Mouse (Mus musculus) left cerebral cortex, adult 8-10 months (tissue): ENCODE data around the gene Srprb. TPM values are rescaled to one million over a fixed set of nuclear protein-coding genes. Genes with fewer than 3 reads are reported as not detected.

Experiments
- DNase-seq, 2 experiments: peaks; one replicate each; pipeline ENCODE4 v3.0.0; 2022; ENCODE audit warnings: low spot score in 2 of 2
- total RNA-seq, 4 experiments: library from RNA; stranded (reverse); gene quantifications; 2 replicates each; pipeline ENCODE4 v1.2.4; 2022

The Srprb gene
- total RNA-seq, 4 experiments from 2014 or later: 17.5 to 18.8 (median 17.9) TPM

GRCm38 (mm10) chr9:103146703-103147102, 55.2 kb downstream of the Srprb start:
- no peak for DNase-seq

DNA sequence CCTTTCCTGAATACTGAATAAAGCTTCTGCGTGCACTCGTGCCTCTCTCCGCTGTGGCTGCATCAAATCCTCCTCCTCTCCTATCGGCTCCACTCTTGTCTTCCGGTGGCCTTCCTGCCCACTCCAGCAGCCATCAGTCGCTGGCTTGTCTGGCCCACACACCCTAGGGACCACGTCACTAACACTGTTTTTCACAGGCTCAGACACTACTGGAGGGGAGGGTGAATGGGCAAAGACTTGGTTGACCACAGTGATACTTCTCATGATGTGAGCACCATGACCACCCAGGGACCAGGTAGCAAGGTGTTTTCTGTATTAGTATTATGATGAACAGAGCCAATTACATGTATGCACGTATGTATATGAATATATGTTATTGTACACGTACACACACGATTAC, 55.7 kb downstream of the Srprb start:
- no peak for DNase-seq

GRCm38 (mm10) chr9:103145351-103145750, 56.6 kb downstream of the Srprb start:
- DNase-seq: no peak

GRCm38 (mm10) chr9:103143881-103144280, 58.1 kb downstream of the Srprb start:
- no peak for DNase-seq

DNA sequence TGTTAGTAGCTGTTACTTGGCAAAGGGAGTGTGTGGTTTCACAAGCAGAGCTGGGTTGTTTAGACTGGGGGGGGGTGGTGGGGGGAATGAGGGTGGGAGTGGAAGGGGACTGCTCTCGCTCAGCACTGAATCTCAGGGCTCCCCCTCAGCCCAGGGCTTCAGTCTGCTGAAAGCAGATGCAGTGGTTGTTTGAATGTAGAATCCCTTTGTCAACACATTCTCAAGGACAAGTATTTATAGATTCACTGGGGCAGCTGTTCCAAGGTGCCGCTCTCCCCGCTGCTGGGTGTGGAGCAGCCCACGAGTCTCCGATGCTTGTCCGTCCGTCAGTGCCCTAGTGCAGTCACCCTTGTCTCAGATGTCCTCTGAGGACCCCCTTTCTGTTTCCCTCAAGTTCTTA, 60.7 kb downstream of the Srprb start:
- no peak for DNase-seq

DNA sequence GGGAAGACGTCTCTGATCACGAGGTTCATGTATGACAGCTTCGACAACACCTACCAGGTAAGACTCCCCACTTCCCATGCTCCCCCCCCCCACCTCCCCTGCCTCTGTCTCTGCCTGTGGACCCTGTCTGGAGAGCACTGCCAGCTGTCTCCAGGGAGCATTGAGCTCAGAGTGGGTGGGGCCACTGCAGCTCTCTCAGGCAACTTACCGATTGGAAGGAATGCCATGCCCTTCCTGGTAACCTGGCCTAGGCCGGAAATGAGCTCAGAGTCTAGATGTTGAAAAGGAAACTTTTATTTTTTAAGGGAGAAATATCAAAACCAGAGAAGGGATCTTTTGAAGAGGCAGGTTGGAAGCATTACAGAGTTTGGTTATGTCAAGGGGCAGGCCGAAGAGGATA, 61.6 kb downstream of the Srprb start:
- DNase-seq: no peak

GRCm38 (mm10) chr9:103139481-103139880, 62.5 kb downstream of the Srprb start:
- no peak for DNase-seq

Other genes with a start within 250 kb of the Srprb start
- gene Slco2a1, start 213.4 kb downstream of the Srprb start, total RNA-seq: under 1 TPM; 0.72 to 0.98 (median 0.85) TPM
- 100 to 1,000 TPM; 503 to 577 (median 528) TPM for gene Rab6b, start 90.3 kb downstream of the Srprb start, total RNA-seq
- gene Gm20425, start 28.2 kb upstream of the Srprb start, total RNA-seq: 10 to 100 TPM in 3 of 4 experiments, 1 to 10 TPM in 1; 8.8 to 15.2 (median 12.5) TPM
- gene Trf, start 28.3 kb upstream of the Srprb start, total RNA-seq: 100 to 1,000 TPM; 378 to 495 (median 418) TPM
- 1 to 10 TPM in 2 of 4 experiments, not detected in 2; 1.0 to 1.2 TPM for gene 1300017J02Rik, start 102.9 kb upstream of the Srprb start, total RNA-seq
- 10 to 100 TPM; 17.9 to 20.9 (median 19.4) TPM for gene Topbp1, start 103.1 kb upstream of the Srprb start, total RNA-seq
- 10 to 100 TPM; 73.2 to 87.3 (median 76.9) TPM for gene Cdv3, start 163.7 kb upstream of the Srprb start, total RNA-seq